Mouse (Mus musculus) midbrain, postnatal 0 days (tissue): ENCODE data around the gene Frmd4b. TPM values are rescaled to one million over a fixed set of nuclear protein-coding genes. Genes with fewer than 3 reads are reported as not detected.
A peak's percentile ranks its signal among the peaks of the same experiment; 100 is the strongest.

Experiments
- ATAC-seq: fragments of 200-750 bp; cut with Nextera tagmentation; 2 replicates; pipeline ENCODE4 v1.8.0; 2017; ENCODE audit warnings: moderate number of reproducible peaks, mild to moderate bottlenecking, moderate TSS enrichment, moderate library complexity; ENCODE audit not compliant: low FRiP score
- DNase-seq: peaks from one replicate; pipeline ENCODE4 v3.0.0-alpha.2; 2015; ENCODE audit warnings: low spot score
- H3K27ac ChIP-seq: fragments of 300-500 bp; sonication (generic); 2 replicates; pipeline ENCODE4 v1.5.1; 2014; ENCODE audit warnings: low read depth, mild to moderate bottlenecking, low read length, mixed read lengths
- H3K27me3 ChIP-seq: fragments of 300-500 bp; sonication (generic); 2 replicates; pipeline ENCODE4 v1.6.1; 2014; ENCODE audit warnings: low read length, control low read depth, mixed read lengths; ENCODE audit not compliant: insufficient read depth
- H3K36me3 ChIP-seq: fragments of 300-500 bp; sonication (generic); 2 replicates; pipeline ENCODE4 v1.6.1; 2014; ENCODE audit warnings: low read length, control low read depth, mixed read lengths; ENCODE audit not compliant: insufficient read depth
- H3K4me1 ChIP-seq: fragments of 300-500 bp; sonication (generic); 2 replicates; pipeline ENCODE4 v1.6.1; 2014; ENCODE audit warnings: mild to moderate bottlenecking, control low read depth, antibody characterized with exemption, low read length, mixed read lengths; ENCODE audit not compliant: insufficient read depth
- H3K4me2 ChIP-seq: fragments of 300-500 bp; sonication (generic); 2 replicates; pipeline ENCODE4 v1.6.1; 2014; ENCODE audit warnings: low read depth, mild to moderate bottlenecking, low read length, mixed read lengths; ENCODE audit not compliant: poor library complexity, severe bottlenecking
- H3K4me3 ChIP-seq: fragments of 300-500 bp; sonication (generic); 2 replicates; pipeline ENCODE4 v1.5.1; 2014; ENCODE audit warnings: low read depth, mild to moderate bottlenecking, low read length, moderate library complexity
- H3K9ac ChIP-seq: fragments of 300-500 bp; sonication (generic); replicated peaks from 2 replicates; pipeline ENCODE4 v1.6.1; 2014; ENCODE audit warnings: mild to moderate bottlenecking, low read length, moderate library complexity, mixed read lengths; ENCODE audit not compliant: poor library complexity, severe bottlenecking
- H3K9me3 ChIP-seq: fragments of 300-500 bp; sonication (generic); 2 replicates; pipeline ENCODE4 v1.6.1; 2016; ENCODE audit warnings: low read length, control low read depth
- CTCF ChIP-seq: IDR thresholded peaks from 2 replicates; pipeline ENCODE4 v1.5.1; 2016; ENCODE audit warnings: antibody characterized with exemption, mild to moderate bottlenecking
- WGBS: fragments of 180-500 bp; shearing (Covaris S2); extraction: QIAGEN DNeasy Blood & Tissue Kit; methylation state at CpG from one replicate; pipeline ENCODE4 v1.1.7; 2014; 5-methylcytosine and 5-hydroxymethylcytosine counted together
- polyA plus RNA-seq: library from polyadenylated mRNA; unstranded; fragments of >200 nt; fragmentation: Nextera tagmentation; extraction: Ambion mirVana; gene quantifications from 2 replicates; pipeline ENCODE4 v1.2.1, GENCODE M21; 2015
- total RNA-seq: library from RNA; depleted of rRNA; stranded (reverse); fragments of >200 nt; gene quantifications from 2 replicates; pipeline ENCODE4 v1.2.3, GENCODE M21; 2014

Gene Frmd4b
- total and polyA plus RNA-seq, 2 experiments from 2014 or later = 7.9 to 20.7 TPM

GRCm38 (mm10) chr6:97459112-97459511, 158.2 kb downstream of the Frmd4b start:
- no peak overlapping the region for H3K4me2 ChIP-seq
- DNase-seq (no peak), ATAC-seq (no peak)
- no peak for TF ChIP-seq CTCF
- no peak overlapping the region for H3K4me3 ChIP-seq
- WGBS = 72% methylated on average over 7 of the region's 7 CpGs
- no peaks in the 10 kb centered on the region for H3K36me3 ChIP-seq
- H3K9ac ChIP-seq = no peak overlapping the region
- H3K9me3 ChIP-seq = no peaks in the 10 kb centered on the region
- H3K27ac ChIP-seq = no peak overlapping the region
- peaks cover 3% of the 10 kb centered on the region; the same call in 1 of the 2 replicates for H3K4me1 ChIP-seq
- no peaks in the 10 kb centered on the region for H3K27me3 ChIP-seq

DNA sequence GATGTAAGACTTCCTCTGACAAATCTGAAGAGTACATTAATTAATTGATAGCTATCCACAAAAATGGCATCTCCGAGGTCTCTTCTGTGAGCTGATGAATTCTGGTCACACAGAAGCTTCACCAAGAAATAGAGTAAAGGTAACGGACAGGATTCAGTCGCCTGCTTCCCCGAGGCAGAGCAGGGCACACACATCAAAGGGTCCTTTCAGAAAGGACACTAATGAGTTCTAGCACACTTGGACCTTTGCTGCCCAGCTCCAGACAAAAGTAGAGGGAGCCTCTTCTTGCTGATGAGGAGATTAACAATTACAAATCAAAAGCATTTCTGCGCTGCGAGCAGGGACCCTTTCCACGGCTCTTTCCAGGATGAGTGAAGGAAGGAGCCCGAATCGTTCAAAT, 159.0 kb downstream of the Frmd4b start:
- H3K9me3 ChIP-seq = no peaks in the 10 kb centered on the region
- TF ChIP-seq CTCF = no peak
- 0 out of 2 replicates have a peak overlapping the region, but pooled peaks have one; percentile 1 for H3K4me3 ChIP-seq
- no peak overlapping the region for H3K9ac ChIP-seq
- H3K36me3 ChIP-seq = no peaks in the 10 kb centered on the region
- no peak for DNase-seq
- no peaks in the 10 kb centered on the region for H3K27me3 ChIP-seq
- WGBS = 11% methylated on average over 9 of the region's 9 CpGs
- H3K4me2 ChIP-seq = peak overlapping the region; percentile 12; the same call in 1 of the 2 replicates
- no peak for ATAC-seq
- H3K4me1 ChIP-seq = peaks cover 3% of the 10 kb centered on the region; the same call in 1 of the 2 replicates
- 0 out of 2 replicates have a peak overlapping the region, but pooled peaks have one; percentile 32 for H3K27ac ChIP-seq

- Histone ChIP-seq H3K9me3 (no peaks in the 10 kb centered on the region), H3K9ac (no peak overlapping the region), H3K27me3 (no peaks in the 10 kb centered on the region), H3K27ac (0 out of 2 replicates have a peak overlapping the region, but pooled peaks have one; percentile 32), H3K4me1 (peaks cover 3% of the 10 kb centered on the region; the same call in 1 of the 2 replicates), H3K4me3 (no peak overlapping the region), H3K36me3 (no peaks in the 10 kb centered on the region), H3K4me2 (no peak overlapping the region)
- DNase-seq (no peak), ATAC-seq (0 out of 2 replicates have a peak, but pooled peaks have one; percentile 34)
- TF ChIP-seq CTCF = no peak
- 20% methylated on average over 3 of the region's 3 CpGs for WGBS
Measured at GRCm38 (mm10) chr6:97457954-97458353, 159.4 kb downstream of the Frmd4b start.

GRCm38 (mm10) chr6:97457210-97457609, 160.1 kb downstream of the Frmd4b start:
- peak; percentile 11 for DNase-seq
- H3K4me3 ChIP-seq = no peak overlapping the region
- no peak for ATAC-seq
- H3K27me3 ChIP-seq = no peaks in the 10 kb centered on the region
- no peak overlapping the region for H3K9ac ChIP-seq
- TF ChIP-seq CTCF = no peak
- H3K27ac ChIP-seq = no peak overlapping the region
- H3K4me1 ChIP-seq = peaks cover 3% of the 10 kb centered on the region; the same call in 1 of the 2 replicates
- no peaks in the 10 kb centered on the region for H3K36me3 ChIP-seq
- WGBS = 50% methylated on average over 2 of the region's 2 CpGs
- H3K9me3 ChIP-seq = no peaks in the 10 kb centered on the region
- no peak overlapping the region for H3K4me2 ChIP-seq

- no peaks in the 10 kb centered on the region for H3K4me1 ChIP-seq
- no peak for TF ChIP-seq CTCF
- H3K9ac ChIP-seq = no peak overlapping the region
- H3K4me2 ChIP-seq = no peak overlapping the region
- no peak overlapping the region for H3K27ac ChIP-seq
- ATAC-seq = no peak
- WGBS = 90% methylated on average over 5 of the region's 5 CpGs
- no peak overlapping the region for H3K4me3 ChIP-seq
- DNase-seq = no peak
- H3K27me3 ChIP-seq = no peaks in the 10 kb centered on the region
- no peaks in the 10 kb centered on the region for H3K9me3 ChIP-seq
- no peaks in the 10 kb centered on the region for H3K36me3 ChIP-seq
Measured at GRCm38 (mm10) chr6:97452223-97452622, 165.1 kb downstream of the Frmd4b start.

- Histone ChIP-seq H3K9me3 (no peaks in the 10 kb centered on the region), H3K36me3 (no peaks in the 10 kb centered on the region), H3K9ac (no peak overlapping the region), H3K4me1 (no peaks in the 10 kb centered on the region), H3K4me3 (no peak overlapping the region), H3K27me3 (no peaks in the 10 kb centered on the region), H3K27ac (no peak overlapping the region), H3K4me2 (no peak overlapping the region)
- WGBS = 84% methylated on average over 2 of the region's 2 CpGs
- DNase-seq (no peak), ATAC-seq (no peak)
- TF ChIP-seq CTCF = no peak
Measured at GRCm38 (mm10) chr6:97449806-97450205, 167.5 kb downstream of the Frmd4b start.
